Mouse (Mus musculus) stomach, embryonic 14.5 days (tissue): Measurements from ENCODE around the gene Il1b. TPM values are rescaled to one million over a fixed set of nuclear protein-coding genes. Genes with fewer than 3 reads are reported as not detected.

ENCODE experiments used
- ATAC-seq: fragments of 200-750 bp; cut with Nextera tagmentation; 2 replicates; pipeline ENCODE4 v1.8.0; 2017; ENCODE audit warnings: low read depth, moderate TSS enrichment; ENCODE audit not compliant: insufficient number of reproducible peaks, insufficient read depth, low FRiP score
- H3K27ac ChIP-seq: fragments of 300-500 bp; sonication (generic); 2 replicates; pipeline ENCODE4 v1.5.1; 2014; ENCODE audit warnings: mild to moderate bottlenecking, low read length, moderate library complexity, mixed read lengths
- H3K27me3 ChIP-seq: fragments of 300-500 bp; sonication (generic); 2 replicates; pipeline ENCODE4 v1.6.1; 2014; ENCODE audit warnings: low read length, control low read depth, mixed read lengths; ENCODE audit not compliant: control insufficient read depth, insufficient read depth
- H3K36me3 ChIP-seq: fragments of 300-500 bp; sonication (generic); 2 replicates; pipeline ENCODE4 v1.6.1; 2014; ENCODE audit warnings: mild to moderate bottlenecking, control low read depth, low read length, moderate library complexity, mixed read lengths; ENCODE audit not compliant: control insufficient read depth, insufficient read depth
- H3K4me1 ChIP-seq: fragments of 300-500 bp; sonication (generic); 2 replicates; pipeline ENCODE4 v1.6.1; 2014; ENCODE audit warnings: low read length, control low read depth, mixed read lengths; ENCODE audit not compliant: control insufficient read depth, insufficient read depth
- H3K4me2 ChIP-seq: fragments of 300-500 bp; sonication (generic); replicated peaks from 2 replicates; pipeline ENCODE4 v1.6.1; 2014; ENCODE audit warnings: low read depth, low read length, control low read depth
- H3K4me3 ChIP-seq: fragments of 300-500 bp; sonication (generic); 2 replicates; pipeline ENCODE4 v1.5.1; 2014; ENCODE audit warnings: low read depth, low read length, control low read depth
- H3K9ac ChIP-seq: fragments of 300-500 bp; sonication (generic); replicated peaks from 2 replicates; pipeline ENCODE4 v1.6.1; 2014; ENCODE audit warnings: low read depth, mild to moderate bottlenecking, control low read depth, low read length, moderate library complexity, mixed read lengths
- H3K9me3 ChIP-seq: fragments of 300-500 bp; sonication (generic); 2 replicates; pipeline ENCODE4 v1.6.1; 2016; ENCODE audit warnings: low read depth, low read length, control low read depth; ENCODE audit not compliant: control insufficient read depth
- WGBS: fragments of 180-500 bp; shearing (Covaris S2); extraction: QIAGEN DNeasy Blood & Tissue Kit; methylation state at CpG from one replicate; pipeline ENCODE4 v1.1.7; 2014; 5-methylcytosine and 5-hydroxymethylcytosine counted together
- polyA plus RNA-seq: library from polyadenylated mRNA; unstranded; fragments of >200 nt; fragmentation: Nextera tagmentation; extraction: Ambion mirVana; gene quantifications from 2 replicates; pipeline ENCODE4 v1.2.1, GENCODE M21; 2014

Il1b gene
- polyA plus RNA-seq, 1 experiment from 2014 or later = 0.30 TPM

GRCm38 (mm10) chr2:129320033-129320605 is 50.8 kb downstream of the Il1b start:
- H3K4me2 ChIP-seq = no peak overlapping the region
- no peak overlapping the region for H3K27ac ChIP-seq
- H3K9ac ChIP-seq = no peak overlapping the region
- no peaks in the 10 kb centered on the region for H3K36me3 ChIP-seq
- no peak for ATAC-seq
- 81% methylated on average over 8 of the region's 8 CpGs for WGBS
- H3K4me3 ChIP-seq = no peak overlapping the region
- H3K9me3 ChIP-seq = no peaks in the 10 kb centered on the region
- H3K27me3 ChIP-seq = no peaks in the 10 kb centered on the region
- H3K4me1 ChIP-seq = no peaks in the 10 kb centered on the region

GRCm38 (mm10) chr2:129315831-129316230 is 55.1 kb downstream of the Il1b start:
- H3K36me3 ChIP-seq = no peaks in the 10 kb centered on the region

GRCm38 (mm10) chr2:129314880-129315279 is 56.1 kb downstream of the Il1b start:
- H3K27me3 ChIP-seq = no peaks in the 10 kb centered on the region
- H3K9me3 ChIP-seq = no peaks in the 10 kb centered on the region
- 79% methylated on average over 6 of the region's 6 CpGs for WGBS
- no peaks in the 10 kb centered on the region for H3K36me3 ChIP-seq
- no peak overlapping the region for H3K9ac ChIP-seq
- ATAC-seq = no peak
- H3K4me1 ChIP-seq = no peaks in the 10 kb centered on the region
- H3K27ac ChIP-seq = no peak overlapping the region
- no peak overlapping the region for H3K4me2 ChIP-seq
- no peak overlapping the region for H3K4me3 ChIP-seq

More at GRCm38 (mm10) chr2:129315831-129316230, 55.1 kb downstream of the Il1b start:
- Histone ChIP-seq H3K27ac (no peak overlapping the region), H3K4me3 (no peak overlapping the region), H3K4me1 (no peaks in the 10 kb centered on the region), H3K9ac (no peak overlapping the region), H3K4me2 (no peak overlapping the region), H3K9me3 (no peaks in the 10 kb centered on the region), H3K27me3 (no peaks in the 10 kb centered on the region)
- no peak for ATAC-seq
- 77% methylated on average over 4 of the region's 4 CpGs for WGBS

Other genes with a start within 250 kb of the Il1b start
- 26.0 and 26.7 TPM in 2 replicates for gene Chchd5, start 241.4 kb downstream of the Il1b start, polyA plus RNA-seq
- 34.4 and 35.6 TPM in 2 replicates for gene Slc20a1, start 172.4 kb downstream of the Il1b start, polyA plus RNA-seq
- gene Ckap2l, start 73.9 kb downstream of the Il1b start, polyA plus RNA-seq = 56.8 and 62.2 TPM in 2 replicates
- gene Il1a, start 61.2 kb downstream of the Il1b start, polyA plus RNA-seq = not detected in 2 replicates
- gene F830045P16Rik, start 165.5 kb upstream of the Il1b start, polyA plus RNA-seq = not detected in 2 replicates
- 27.4 and 30.2 TPM in 2 replicates for gene Sirpa, start 221.7 kb upstream of the Il1b start, polyA plus RNA-seq